Mouse (Mus musculus) CH12.LX (cell line): ENCODE measurements at regions not wholly inside any gene's neighbourhood (a gene's known extent, or its start where the extent isn't known, plus 50 kb on each side); places are given as distances from the start of the nearest gene placed in this dataset.

Experiments used
- DNase-seq: peaks from one replicate; pipeline ENCODE4 v3.0.0-alpha.2; 2013; ENCODE audit errors: extremely low read depth
- H3K27ac ChIP-seq: 2 replicates; pipeline ENCODE4 v1.5.1; 2012; ENCODE audit warnings: low read depth, mild to moderate bottlenecking, control low read depth, moderate library complexity; ENCODE audit not compliant: insufficient read depth
- H3K27me3 ChIP-seq: replicated peaks from 2 replicates; pipeline ENCODE3; 2012; ENCODE audit warnings: inconsistent platforms
- H3K36me3 ChIP-seq, 2 experiments: replicated peaks in 1 of 2; 2 replicates each; pipeline versions ENCODE3 to v1.6.1; 2012; ENCODE audit warnings: inconsistent platforms in 1 of 2, low read length in 1 of 2, mild to moderate bottlenecking in 1 of 2, mixed read lengths in 1 of 2, moderate library complexity in 1 of 2; ENCODE audit not compliant: control insufficient read depth in 1 of 2, insufficient read depth in 1 of 2
- H3K4me1 ChIP-seq, 2 experiments: 2 replicates each; pipeline ENCODE4 v1.6.1; 2012; ENCODE audit warnings: inconsistent platforms in 1 of 2, moderate library complexity in 1 of 2; ENCODE audit not compliant: insufficient read depth in 2 of 2, control insufficient read depth in 1 of 2
- H3K4me2 ChIP-seq: 2 replicates; pipeline ENCODE4 v1.6.1; 2012; ENCODE audit warnings: low read depth, mild to moderate bottlenecking, control low read depth; ENCODE audit not compliant: poor library complexity, insufficient read depth, severe bottlenecking
- H3K4me3 ChIP-seq, 3 experiments: fragments of 150-350 bp in 1 of 3; sonication (generic) in 1 of 3; replicated peaks in 1 of 3; 2 replicates each; pipeline versions ENCODE3 to v1.5.1; 2011 to 2012; ENCODE audit warnings: low read depth in 2 of 3, low read length in 2 of 3, mild to moderate bottlenecking in 2 of 3, moderate library complexity in 2 of 3, control low read depth in 1 of 3, improper control_type of control experiment in 1 of 3, inconsistent platforms in 1 of 3, mixed read lengths in 1 of 3; ENCODE audit not compliant: poor library complexity in 1 of 3
- H3K79me2 ChIP-seq: replicated peaks from 2 replicates; pipeline ENCODE4 v1.6.1; 2012; ENCODE audit warnings: mild to moderate bottlenecking, moderate library complexity; ENCODE audit not compliant: control insufficient read depth, poor library complexity, insufficient read depth, severe bottlenecking; ENCODE audit errors: extremely low read depth
- H3K9ac ChIP-seq: 2 replicates; pipeline ENCODE4 v1.6.1; 2012; ENCODE audit warnings: low read depth, mild to moderate bottlenecking, control low read depth, moderate library complexity; ENCODE audit not compliant: insufficient read depth
- H3K9me3 ChIP-seq: replicated peaks from 2 replicates; pipeline ENCODE3; 2012; ENCODE audit warnings: low read length, inconsistent platforms, mixed read lengths
- CHD2 ChIP-seq: IDR thresholded peaks from 2 replicates; pipeline ENCODE4 v1.6.1; 2011; ENCODE audit warnings: low read length, improper control_type of control experiment
- CTCF ChIP-seq, 2 experiments: IDR thresholded peaks in 1 of 2; conservative IDR thresholded peaks in 1 of 2; 2 replicates each; pipeline ENCODE4 v1.5.1; 2011 to 2012; ENCODE audit warnings: low read depth in 2 of 2, low read length in 2 of 2, improper control_type of control experiment in 1 of 2, inconsistent platforms in 1 of 2, mild to moderate bottlenecking in 1 of 2, moderate library complexity in 1 of 2
- ELF1 ChIP-seq: IDR thresholded peaks from 2 replicates; pipeline ENCODE4 v1.6.1; 2014; ENCODE audit warnings: low read depth, mild to moderate bottlenecking, inconsistent platforms, low read length, improper control_type of control experiment
- HCFC1 ChIP-seq: IDR thresholded peaks from 2 replicates; pipeline ENCODE4 v1.6.1; 2012; ENCODE audit warnings: low read depth, mild to moderate bottlenecking, inconsistent platforms, low read length, improper control_type of control experiment
- JUN ChIP-seq: IDR thresholded peaks from 2 replicates; pipeline ENCODE4 v1.6.1; 2011; ENCODE audit warnings: low read depth, mild to moderate bottlenecking, low read length, improper control_type of control experiment, moderate library complexity; ENCODE audit not compliant: insufficient read depth
- MAFK ChIP-seq: IDR thresholded peaks from 2 replicates; pipeline ENCODE4 v1.6.1; 2011; ENCODE audit warnings: low read length, improper control_type of control experiment; ENCODE audit not compliant: insufficient replicate concordance
- MXI1 ChIP-seq: IDR thresholded peaks from 2 replicates; pipeline ENCODE4 v1.6.1; 2011; ENCODE audit warnings: mild to moderate bottlenecking, low read depth, low read length, improper control_type of control experiment
- NELFE ChIP-seq: IDR thresholded peaks from 2 replicates; pipeline ENCODE4 v1.6.1; 2011; ENCODE audit warnings: low read depth, low read length, improper control_type of control experiment
- RAD21 ChIP-seq: IDR thresholded peaks from 2 replicates; pipeline ENCODE4 v1.6.1; 2011; ENCODE audit warnings: low read depth, mild to moderate bottlenecking, low read length, improper control_type of control experiment, moderate library complexity
- SIN3A ChIP-seq: IDR thresholded peaks from 2 replicates; pipeline ENCODE4 v1.6.1; 2012; ENCODE audit warnings: low read length, improper control_type of control experiment, inconsistent platforms
- UBTF ChIP-seq: IDR thresholded peaks from 2 replicates; pipeline ENCODE4 v1.6.1; 2012; ENCODE audit warnings: low read depth, mild to moderate bottlenecking, inconsistent platforms, low read length, improper control_type of control experiment, moderate library complexity
- ZMIZ1 ChIP-seq: IDR thresholded peaks from 2 replicates; pipeline ENCODE4 v1.6.1; 2012; ENCODE audit warnings: low read depth, mild to moderate bottlenecking, inconsistent platforms, low read length, improper control_type of control experiment
- dilution Hi-C: fragments of 300-500 bp; cut with MboI; formaldehyde crosslinking; loops from 2 replicates; pipeline ENCODE4 v1.14.3; 2020; ENCODE audit warnings: low sequenced_read_pairs; ENCODE audit not compliant: extremely low pct_unique_long_range_greater_than_20kb, extremely low pct_ligation_motif_present
- in situ Hi-C: fragments of 300-500 bp; cut with MboI; formaldehyde crosslinking; loops from 3 replicates; pipeline ENCODE4 v1.14.3; 2019; ENCODE audit warnings: low sequenced_read_pairs, low pct_ligation_motif_present, low pct_unique_long_range_greater_than_20kb, mixed read lengths

DNA sequence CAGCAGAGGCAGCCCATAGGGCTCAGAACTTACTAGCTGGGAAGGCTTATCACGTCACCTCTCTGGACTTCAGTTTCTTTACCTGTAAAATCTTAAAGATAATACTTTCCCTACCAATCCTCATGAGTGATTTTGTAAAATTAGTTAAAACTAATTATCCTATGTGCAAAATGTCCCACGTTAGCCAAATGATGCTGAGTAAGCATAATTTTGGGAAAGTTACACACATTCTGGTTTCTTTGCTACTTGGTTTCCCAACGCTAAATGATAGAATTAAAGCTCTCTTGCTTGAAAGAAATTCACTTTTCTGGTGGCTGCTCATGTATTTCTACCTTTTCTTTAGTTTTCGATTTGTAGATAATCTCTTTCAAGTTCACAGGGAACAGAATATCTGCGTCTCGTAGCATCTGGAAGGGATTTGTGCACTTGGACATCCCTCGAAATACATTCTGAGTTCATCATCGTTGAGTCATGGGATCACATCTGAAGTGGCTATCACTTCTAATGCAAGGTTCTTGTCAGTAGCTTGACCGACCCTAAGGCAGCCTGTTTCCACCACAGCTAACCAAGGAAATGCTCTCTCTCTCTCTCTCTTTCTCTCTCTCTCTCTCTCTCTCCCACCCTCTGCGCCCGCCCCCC, 114.3 kb upstream of the BC052040 start:
- H3K4me2 ChIP-seq, result no peak overlapping the region
- H3K9me3 ChIP-seq, result no peaks in the 10 kb centered on the region
- peaks cover 0 to 4% of the 10 kb centered on the region in 2 experiments; a peak in 1 of 4 replicates for H3K4me1 ChIP-seq
- dilution Hi-C loops (no loop called here), in situ Hi-C loops (no loop called here)
- H3K9ac ChIP-seq, result no peak overlapping the region
- no peaks in the 10 kb centered on the region for H3K79me2 ChIP-seq
- TF ChIP-seq ZMIZ1 (no peak), ELF1 (no peak), JUN (no peak), UBTF (no peak), CHD2 (no peak), HCFC1 (no peak), MXI1 (no peak), MAFK (peak; percentile 90)
- H3K27ac ChIP-seq, result no peak overlapping the region
- H3K4me3 ChIP-seq, result no peak overlapping the region
- no peaks in the 10 kb centered on the region for H3K36me3 ChIP-seq
- DNase-seq, result no peak
- H3K27me3 ChIP-seq, result no peaks in the 10 kb centered on the region

DNA sequence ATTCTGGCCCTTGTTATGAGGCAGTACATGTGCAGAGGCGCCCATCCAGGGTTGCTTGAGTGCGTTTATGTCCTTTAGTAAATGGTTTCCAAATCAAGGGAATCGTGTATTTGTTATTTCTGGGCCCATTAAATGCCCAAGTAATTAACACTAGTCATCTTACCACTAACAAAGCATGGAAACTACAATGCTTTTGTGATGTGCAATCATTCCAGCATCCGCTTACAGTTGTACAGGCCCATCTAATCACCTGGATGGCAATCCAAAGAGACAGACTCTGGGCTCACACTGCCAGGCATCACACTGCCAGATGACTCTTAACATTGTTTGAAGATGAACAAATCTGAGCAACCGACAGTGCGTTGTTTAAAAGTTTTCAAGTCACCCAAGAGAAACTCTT, 113.6 kb upstream of the BC052040 start:
- Histone ChIP-seq H3K27ac (no peak overlapping the region), H3K4me2 (no peak overlapping the region), H3K27me3 (no peaks in the 10 kb centered on the region), H3K79me2 (no peaks in the 10 kb centered on the region), H3K4me3 (no peak overlapping the region), H3K9me3 (no peaks in the 10 kb centered on the region), H3K4me1 (peaks cover 0 to 4% of the 10 kb centered on the region in 2 experiments; a peak in 1 of 4 replicates), H3K36me3 (no peaks in the 10 kb centered on the region), H3K9ac (no peak overlapping the region)
- dilution Hi-C loops, result no loop called here
- in situ Hi-C loops, result no loop called here
- DNase-seq, result no peak
- TF ChIP-seq SIN3A (no peak), NELFE (no peak), CTCF (conservative IDR thresholded peaks at IDR 0.05 in 1 of 2, IDR thresholded peaks at IDR 0.05 in 1 of 2; ENCODE audit: low read depth in 2 of 2, low read length in 2 of 2) (no peak), HCFC1 (no peak), RAD21 (no peak)

DNA sequence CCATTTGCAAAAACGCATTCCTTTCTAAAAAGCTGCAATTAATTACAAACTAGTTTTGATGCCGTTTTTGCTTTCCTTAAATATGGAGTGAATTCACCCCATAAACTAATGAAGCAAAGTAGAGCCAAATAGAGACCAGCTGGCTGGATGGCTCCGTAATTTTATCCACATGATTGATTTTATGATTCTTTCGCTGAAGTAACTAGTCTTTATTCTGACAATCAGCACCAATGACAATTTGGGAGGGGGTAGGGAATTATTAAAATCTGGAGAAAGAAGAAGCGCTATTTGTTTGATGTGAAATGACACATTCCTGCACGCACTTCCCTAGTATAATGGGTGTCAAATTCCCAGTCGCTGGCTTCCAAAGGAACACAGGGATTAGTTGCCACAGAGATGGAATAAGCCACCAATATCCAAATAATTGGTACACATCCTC, 113.0 kb upstream of the BC052040 start:
- TF ChIP-seq RAD21, result no peak
- peaks cover 0 to 4% of the 10 kb centered on the region in 2 experiments; a peak in 1 of 4 replicates for H3K4me1 ChIP-seq
- no peak overlapping the region for H3K4me2 ChIP-seq
- in situ Hi-C loops, result no loop called here
- H3K27me3 ChIP-seq, result no peaks in the 10 kb centered on the region
- H3K4me3 ChIP-seq, result no peak overlapping the region
- no peaks in the 10 kb centered on the region for H3K79me2 ChIP-seq
- dilution Hi-C loops, result no loop called here
- no peaks in the 10 kb centered on the region for H3K36me3 ChIP-seq
- H3K27ac ChIP-seq, result no peak overlapping the region
- no peak overlapping the region for H3K9ac ChIP-seq
- DNase-seq, result no peak
- no peaks in the 10 kb centered on the region for H3K9me3 ChIP-seq
